In the genomic region with DNA sequence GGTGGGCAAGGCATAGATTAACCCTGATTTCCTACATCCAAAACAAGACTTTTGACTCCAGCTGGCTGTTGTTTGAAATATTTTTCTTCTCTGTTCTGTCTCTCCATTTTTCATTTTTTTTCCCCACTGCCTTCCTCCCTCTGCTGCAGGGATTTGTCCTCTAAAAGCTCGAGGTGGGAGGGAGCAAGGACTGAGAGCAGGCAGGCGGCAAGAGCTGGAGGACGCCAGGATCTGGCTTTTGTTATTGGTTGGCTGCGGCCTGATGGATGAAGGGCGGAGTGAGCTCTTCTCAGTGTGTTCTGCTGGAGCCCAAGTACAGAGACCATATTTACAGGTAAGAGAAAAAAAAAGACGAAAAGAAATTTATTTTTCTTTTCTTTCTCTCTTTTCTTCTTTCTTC, we compare ENCODE assay signal across 8 mouse cellular contexts. TPM values are rescaled to one million over a fixed set of nuclear protein-coding genes. Genes with fewer than 3 reads are reported as not detected.
DNase-seq lines count a peak whose midpoint lies in the region; ATAC-seq and TF ChIP-seq lines count a peak whose summit lies in the region.

A gene (plus strand): TSS at position 217 of the 400 bp plus-strand sequence.

- H3K9me3 ChIP-seq in heart, embryonic 11.5 days (replicated peaks; ENCODE audit: control insufficient read depth, low read length) = no peaks in the 10 kb centered on the region
- H3K9me3 ChIP-seq in liver, postnatal 0 days (ENCODE audit: low read length) = no peaks in the 10 kb centered on the region

- H3K27me3 ChIP-seq in heart, embryonic 11.5 days (ENCODE audit: control insufficient read depth, insufficient read depth, low read length) = no peaks in the 10 kb centered on the region
- H3K27me3 ChIP-seq in liver, postnatal 0 days (ENCODE audit: insufficient read depth, low read length) = no peaks in the 10 kb centered on the region

- peak within 1 kb of the TSS; percentile 82 for H3K4me2 ChIP-seq in heart, embryonic 11.5 days
- H3K4me2 ChIP-seq in liver, postnatal 0 days (ENCODE audit: low read depth, low read length) = peak within 1 kb of the TSS; percentile 45

- WGBS in heart, embryonic 11.5 days (ENCODE audit: insufficient replicate concordance) = 2% methylated on average over 6 of the region's 6 CpGs
- WGBS in liver, postnatal 0 days (ENCODE audit: insufficient replicate concordance) = 8% methylated on average over 6 of the region's 6 CpGs

- no peak within 1 kb of the TSS for H3K27ac ChIP-seq in heart, embryonic 11.5 days (ENCODE audit: low read depth, low read length)
- H3K27ac ChIP-seq in liver, postnatal 0 days (ENCODE audit: low read depth) = no peak within 1 kb of the TSS

- intact Hi-C loops in heart, postnatal 36 days (cut with DNase I) = no loop called here
- intact Hi-C loops in gastrocnemius, postnatal 14 days (cut with DNase I; ENCODE audit: low total_unique reads) = no loop called here

- H3K4me3 ChIP-seq in heart, embryonic 11.5 days (ENCODE audit: low read depth, low read length) = peak within 1 kb of the TSS; percentile 47
- no peak within 1 kb of the TSS for H3K4me3 ChIP-seq in liver, postnatal 0 days (ENCODE audit: low read depth, low read length)

- TF ChIP-seq EP300 in liver, postnatal 0 days (IDR thresholded peaks at IDR 0.05; ENCODE audit: low read depth) = no peak

- H3K4me1 ChIP-seq in heart, embryonic 11.5 days (ENCODE audit: control insufficient read depth, insufficient read depth, low read length) = no peaks in the 10 kb centered on the region
- H3K4me1 ChIP-seq in liver, postnatal 0 days (ENCODE audit: insufficient read depth) = no peaks in the 10 kb centered on the region

- peak; percentile 78; the same call in 1 of the 2 replicates for ATAC-seq in heart, embryonic 11.5 days (replicated peaks; ENCODE audit: insufficient number of reproducible peaks, low FRiP score, low TSS enrichment)
- no peak for ATAC-seq in liver, postnatal 0 days

- TF ChIP-seq CTCF in liver, postnatal 0 days (IDR thresholded peaks at IDR 0.05; ENCODE audit: low read depth) = no peak

- no peaks in the 10 kb centered on the region for H3K36me3 ChIP-seq in heart, embryonic 11.5 days (ENCODE audit: control insufficient read depth, insufficient read depth, low read length)
- H3K36me3 ChIP-seq in liver, postnatal 0 days (replicated peaks; ENCODE audit: insufficient read depth, low read length) = no peaks in the 10 kb centered on the region

- no peak for DNase-seq in heart, postnatal 36 days
- peak; percentile 62 to 64 for DNase-seq in cerebellum, postnatal 36 days
- peak; percentile 27 for DNase-seq in gastrocnemius, postnatal 14 days
- DNase-seq in layer of hippocampus, adult 8-10 months (ENCODE audit: low spot score in 2 of 2) = peak; percentile 76 to 80
- DNase-seq in liver, postnatal 0 days = no peak
- DNase-seq in retina, postnatal 7 days (ENCODE audit: low read depth, low spot score) = peak; percentile 25
- DNase-seq in urinary bladder, postnatal 36 days (ENCODE audit: low spot score in 2 of 2) = no peak

- H3K9ac ChIP-seq in heart, embryonic 11.5 days (ENCODE audit: low read depth, low read length) = peak within 1 kb of the TSS; percentile 52; the same call in 1 of the 2 replicates
- H3K9ac ChIP-seq in liver, postnatal 0 days (replicated peaks) = no peak within 1 kb of the TSS

RNA-seq across cellular contexts. Expression of the gene that starts here (rescaled TPM):
- polyA plus RNA-seq in heart, embryonic 11.5 days (2014; fragmentation: Nextera tagmentation; extraction: Ambion mirVana) = 1.4 and 2.2 TPM in 2 replicates
- under 1 TPM; 0.05 to 0.33 TPM for total RNA-seq in heart, postnatal 36 days (2021)
- total RNA-seq in gastrocnemius, postnatal 14 days (2021) = under 1 TPM; 0.18 TPM
- 10 to 100 TPM; 71.6 to 91.1 (median 80.5) TPM for total RNA-seq in layer of hippocampus, adult 8-10 months (2022)
- polyA plus RNA-seq in liver, postnatal 0 days (2015; fragmentation: Nextera tagmentation; extraction: Ambion mirVana) = not detected in 2 replicates

Comparison
In these comparisons a context has a peak if more than half of its experiments do, and no peak if none do; other contexts are left out.
1. RNA of the gene that starts here (total RNA-seq): 71.6 to 91.1 TPM in layer of hippocampus, adult 8-10 months; 0.05 to 0.33 TPM in heart, postnatal 36 days and 0.18 TPM in gastrocnemius, postnatal 14 days; every median in the first group is over 10 times any median in the second.
2. Peak in DNase-seq in gastrocnemius, postnatal 14 days; RNA of the gene not detected or under 1 TPM.
3. DNase-seq: peak in cerebellum, postnatal 36 days (2 of 2), layer of hippocampus, adult 8-10 months (2 of 2) and retina, postnatal 7 days (single experiment); none in heart, postnatal 36 days (0 of 2), liver, postnatal 0 days (single experiment) and urinary bladder, postnatal 36 days (0 of 2).